Mouse (Mus musculus): ENCODE data around the gene Hcrtr1. TPM values are rescaled to one million over a fixed set of nuclear protein-coding genes. Genes with fewer than 3 reads are reported as not detected.

Hcrtr1 gene
- 0.13 and 0.48 TPM in 2 replicates for polyA plus RNA-seq (2014; fragmentation: Nextera tagmentation; extraction: Ambion mirVana)

DNA sequence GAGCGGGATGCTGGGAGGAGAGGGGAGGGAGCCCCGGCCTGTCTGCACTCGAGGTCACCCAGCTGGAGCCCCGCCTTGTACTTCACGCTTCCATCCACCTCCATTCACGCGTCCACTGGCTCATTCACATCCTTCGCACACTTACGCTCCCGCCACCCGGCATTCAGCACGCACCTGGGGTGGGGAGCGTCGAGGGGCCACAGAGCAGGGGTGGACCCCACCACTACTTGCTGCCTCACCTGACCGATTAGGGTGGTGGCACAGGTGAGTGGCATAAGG is at the start of gene Hcrtr1:
Gene Hcrtr1 (minus strand): TSS at position 146 of the 279 bp plus-strand sequence.
- DNase-seq (ENCODE audit: low spot score) (no peak), ATAC-seq (0 out of 2 replicates have a peak, but pooled peaks have one; percentile 11)
- Histone ChIP-seq H3K9ac (ENCODE audit: low read length) (peak within 1 kb of the TSS; percentile 54), H3K36me3 (ENCODE audit: control insufficient read depth, insufficient read depth, low read length) (no peaks in the 10 kb centered on the region), H3K4me3 (ENCODE audit: low read depth, low read length) (peak within 1 kb of the TSS; percentile 35), H3K27ac (ENCODE audit: low read depth, low read length) (no peak within 1 kb of the TSS), H3K9me3 (replicated peaks; ENCODE audit: control insufficient read depth, low read length) (no peaks in the 10 kb centered on the region), H3K4me1 (ENCODE audit: control insufficient read depth, insufficient read depth, low read length) (peaks cover 4% of the 10 kb centered on the region; the same call in 1 of the 2 replicates), H3K4me2 (ENCODE audit: low read length) (peak within 1 kb of the TSS; percentile 75), H3K27me3 (replicated peaks; ENCODE audit: control insufficient read depth, insufficient read depth, low read length) (peaks cover 29% of the 10 kb centered on the region)
- WGBS, result under 1% methylated on average over 13 of the region's 15 CpGs

- no peak overlapping the region for H3K9ac ChIP-seq (ENCODE audit: low read length)
- DNase-seq (ENCODE audit: low spot score) (peak; percentile 89), ATAC-seq (peak; percentile 67; the same call in 1 of the 2 replicates)
- H3K36me3 ChIP-seq (ENCODE audit: control insufficient read depth, insufficient read depth, low read length), result no peaks in the 10 kb centered on the region
- H3K9me3 ChIP-seq (replicated peaks; ENCODE audit: control insufficient read depth, low read length), result no peaks in the 10 kb centered on the region
- H3K27me3 ChIP-seq (replicated peaks; ENCODE audit: control insufficient read depth, insufficient read depth, low read length), result no peaks in the 10 kb centered on the region
- 0 out of 2 replicates have a peak overlapping the region, but pooled peaks have one; percentile 10 for H3K4me2 ChIP-seq (ENCODE audit: low read length)
- WGBS, result 3% methylated on average over 13 of the region's 13 CpGs
- no peak overlapping the region for H3K27ac ChIP-seq (ENCODE audit: low read depth, low read length)
- H3K4me3 ChIP-seq (ENCODE audit: low read depth, low read length), result no peak overlapping the region
- no peaks in the 10 kb centered on the region for H3K4me1 ChIP-seq (ENCODE audit: control insufficient read depth, insufficient read depth, low read length)
These were observed 49.7 kb upstream of the Hcrtr1 start for GRCm38 (mm10) chr4:130188806-130189297.

DNA sequence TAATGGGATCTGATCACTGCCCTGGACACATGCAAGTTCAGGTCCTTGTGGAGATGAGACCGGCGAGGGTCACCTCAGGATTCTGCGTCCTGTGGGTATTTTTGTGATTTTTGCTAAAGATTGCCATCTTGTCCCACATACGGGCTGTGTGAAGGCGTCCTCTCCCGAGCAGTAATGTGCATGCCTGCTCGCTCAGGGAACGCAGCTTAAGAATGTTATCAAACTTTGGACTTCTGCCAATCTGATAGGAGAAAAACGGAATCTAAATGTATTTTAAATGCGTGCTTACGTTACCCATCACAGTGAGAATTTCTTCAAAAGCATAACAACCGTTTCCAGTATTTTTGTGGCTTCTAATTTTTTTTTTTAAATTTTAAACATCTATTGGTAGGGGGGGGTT is 47.7 kb upstream of the Hcrtr1 start:
- no peak overlapping the region for H3K27ac ChIP-seq (ENCODE audit: low read depth, low read length)
- no peaks in the 10 kb centered on the region for H3K27me3 ChIP-seq (replicated peaks; ENCODE audit: control insufficient read depth, insufficient read depth, low read length)
- H3K9me3 ChIP-seq (replicated peaks; ENCODE audit: control insufficient read depth, low read length), result no peaks in the 10 kb centered on the region
- 72% methylated on average over 12 of the region's 12 CpGs for WGBS
- H3K4me1 ChIP-seq (ENCODE audit: control insufficient read depth, insufficient read depth, low read length), result no peaks in the 10 kb centered on the region
- no peak overlapping the region for H3K9ac ChIP-seq (ENCODE audit: low read length)
- no peak for ATAC-seq
- H3K4me2 ChIP-seq (ENCODE audit: low read length), result no peak overlapping the region
- no peak overlapping the region for H3K4me3 ChIP-seq (ENCODE audit: low read depth, low read length)
- H3K36me3 ChIP-seq (ENCODE audit: control insufficient read depth, insufficient read depth, low read length), result no peaks in the 10 kb centered on the region
- peak; percentile 57 for DNase-seq (ENCODE audit: low spot score)

DNA sequence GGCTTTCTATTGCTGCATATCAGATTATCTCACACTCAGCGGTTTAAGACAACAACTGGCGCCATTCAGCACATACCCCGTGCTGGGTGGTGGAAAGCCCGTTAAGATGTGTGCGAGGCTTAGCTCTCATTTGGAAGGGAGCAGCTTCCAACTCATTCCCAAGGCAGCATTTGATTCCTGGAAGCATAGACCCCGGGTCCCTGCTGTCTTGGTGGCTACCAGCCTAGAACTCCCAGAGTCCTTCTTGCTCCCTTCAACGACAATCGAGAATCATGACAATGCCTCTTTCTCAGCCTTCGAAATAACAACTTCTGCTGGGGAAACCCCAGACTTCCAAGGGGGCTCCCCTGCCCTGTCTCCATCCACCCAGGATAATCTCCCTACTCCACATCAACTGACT is 47.3 kb upstream of the Hcrtr1 start:
- 58% methylated on average over 9 of the region's 9 CpGs for WGBS

GRCm38 (mm10) chr4:130183879-130184278 is 44.7 kb upstream of the Hcrtr1 start:
- H3K27ac ChIP-seq (ENCODE audit: low read depth, low read length), result no peak overlapping the region
- H3K4me2 ChIP-seq (ENCODE audit: low read length), result no peak overlapping the region
- no peaks in the 10 kb centered on the region for H3K9me3 ChIP-seq (replicated peaks; ENCODE audit: control insufficient read depth, low read length)
- H3K4me3 ChIP-seq (ENCODE audit: low read depth, low read length), result no peak overlapping the region
- WGBS, result 78% methylated on average over 5 of the region's 5 CpGs
- no peaks in the 10 kb centered on the region for H3K27me3 ChIP-seq (replicated peaks; ENCODE audit: control insufficient read depth, insufficient read depth, low read length)
- DNase-seq (ENCODE audit: low spot score) (no peak), ATAC-seq (no peak)
- no peaks in the 10 kb centered on the region for H3K36me3 ChIP-seq (ENCODE audit: control insufficient read depth, insufficient read depth, low read length)
- H3K4me1 ChIP-seq (ENCODE audit: control insufficient read depth, insufficient read depth, low read length), result no peaks in the 10 kb centered on the region
- H3K9ac ChIP-seq (ENCODE audit: low read length), result no peak overlapping the region

More for the DNA sequence above, 47.3 kb upstream of the Hcrtr1 start:
- no peaks in the 10 kb centered on the region for H3K9me3 ChIP-seq (replicated peaks; ENCODE audit: control insufficient read depth, low read length)
- no peak for DNase-seq (ENCODE audit: low spot score)
- H3K4me1 ChIP-seq (ENCODE audit: control insufficient read depth, insufficient read depth, low read length), result no peaks in the 10 kb centered on the region
- H3K36me3 ChIP-seq (ENCODE audit: control insufficient read depth, insufficient read depth, low read length), result no peaks in the 10 kb centered on the region
- no peak overlapping the region for H3K4me2 ChIP-seq (ENCODE audit: low read length)
- H3K27ac ChIP-seq (ENCODE audit: low read depth, low read length), result no peak overlapping the region
- no peak for ATAC-seq
- H3K4me3 ChIP-seq (ENCODE audit: low read depth, low read length), result no peak overlapping the region
- H3K9ac ChIP-seq (ENCODE audit: low read length), result no peak overlapping the region
- H3K27me3 ChIP-seq (replicated peaks; ENCODE audit: control insufficient read depth, insufficient read depth, low read length), result no peaks in the 10 kb centered on the region

- H3K4me2 ChIP-seq (ENCODE audit: low read length), result no peak overlapping the region
- ATAC-seq (no peak), DNase-seq (ENCODE audit: low spot score) (no peak)
- no peak overlapping the region for H3K27ac ChIP-seq (ENCODE audit: low read depth, low read length)
- H3K9ac ChIP-seq (ENCODE audit: low read length), result no peak overlapping the region
- WGBS, result 80% methylated on average over 13 of the region's 13 CpGs
- no peaks in the 10 kb centered on the region for H3K4me1 ChIP-seq (ENCODE audit: control insufficient read depth, insufficient read depth, low read length)
- H3K9me3 ChIP-seq (replicated peaks; ENCODE audit: control insufficient read depth, low read length), result no peaks in the 10 kb centered on the region
- no peaks in the 10 kb centered on the region for H3K36me3 ChIP-seq (ENCODE audit: control insufficient read depth, insufficient read depth, low read length)
- H3K27me3 ChIP-seq (replicated peaks; ENCODE audit: control insufficient read depth, insufficient read depth, low read length), result no peaks in the 10 kb centered on the region
- no peak overlapping the region for H3K4me3 ChIP-seq (ENCODE audit: low read depth, low read length)
These were observed 43.9 kb upstream of the Hcrtr1 start for GRCm38 (mm10) chr4:130183023-130183422.

- ATAC-seq, result no peak
- no peaks in the 10 kb centered on the region for H3K9me3 ChIP-seq (replicated peaks; ENCODE audit: control insufficient read depth, low read length)
- DNase-seq (ENCODE audit: low spot score), result no peak
- H3K4me2 ChIP-seq (ENCODE audit: low read length), result no peak overlapping the region
- no peaks in the 10 kb centered on the region for H3K36me3 ChIP-seq (ENCODE audit: control insufficient read depth, insufficient read depth, low read length)
- H3K27ac ChIP-seq (ENCODE audit: low read depth, low read length), result no peak overlapping the region
- WGBS, result 65% methylated on average over 4 of the region's 4 CpGs
- no peaks in the 10 kb centered on the region for H3K27me3 ChIP-seq (replicated peaks; ENCODE audit: control insufficient read depth, insufficient read depth, low read length)
- H3K9ac ChIP-seq (ENCODE audit: low read length), result no peak overlapping the region
- H3K4me1 ChIP-seq (ENCODE audit: control insufficient read depth, insufficient read depth, low read length), result no peaks in the 10 kb centered on the region
- H3K4me3 ChIP-seq (ENCODE audit: low read depth, low read length), result no peak overlapping the region
These were observed 42.7 kb upstream of the Hcrtr1 start for GRCm38 (mm10) chr4:130181886-130182285.

DNA sequence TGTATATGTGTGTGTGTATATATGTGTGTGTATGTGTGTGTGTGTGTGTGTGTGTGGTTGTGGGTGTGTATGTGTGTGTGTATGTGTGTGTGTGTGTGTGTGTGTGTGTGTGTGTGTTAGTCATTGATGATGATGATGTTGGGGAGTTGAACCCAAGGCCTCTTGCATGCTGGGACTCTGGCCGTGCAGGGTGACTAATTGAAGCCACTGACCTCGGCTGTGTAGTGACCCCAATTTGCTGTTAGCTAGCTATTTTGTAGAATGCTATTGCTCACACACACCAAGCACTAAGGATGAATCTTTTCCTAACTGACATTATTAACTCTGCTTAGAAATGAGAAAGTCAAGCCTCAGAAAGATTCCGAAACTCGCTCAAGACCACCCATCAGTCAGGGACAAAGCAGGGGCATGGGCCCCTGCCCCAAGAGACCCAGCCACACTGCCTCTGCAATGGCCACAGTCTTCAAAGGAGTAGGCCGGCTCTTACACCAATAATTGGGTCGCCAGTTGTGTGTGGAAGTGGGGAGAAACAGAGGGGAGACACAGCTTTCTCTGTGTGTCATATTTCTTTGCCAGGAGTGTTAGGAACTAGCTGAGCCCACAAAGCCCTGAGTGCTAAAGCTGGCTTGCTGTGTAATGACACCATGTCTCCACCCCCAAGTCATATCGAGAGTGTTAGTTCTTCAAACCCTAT is 41.9 kb upstream of the Hcrtr1 start:
- Histone ChIP-seq H3K4me2 (ENCODE audit: low read length) (no peak overlapping the region), H3K4me3 (ENCODE audit: low read depth, low read length) (no peak overlapping the region), H3K4me1 (ENCODE audit: control insufficient read depth, insufficient read depth, low read length) (no peaks in the 10 kb centered on the region), H3K36me3 (ENCODE audit: control insufficient read depth, insufficient read depth, low read length) (no peaks in the 10 kb centered on the region), H3K9ac (ENCODE audit: low read length) (no peak overlapping the region), H3K27ac (ENCODE audit: low read depth, low read length) (no peak overlapping the region), H3K9me3 (replicated peaks; ENCODE audit: control insufficient read depth, low read length) (no peaks in the 10 kb centered on the region), H3K27me3 (replicated peaks; ENCODE audit: control insufficient read depth, insufficient read depth, low read length) (no peaks in the 10 kb centered on the region)
- WGBS, result 70% methylated on average over 7 of the region's 7 CpGs
- ATAC-seq (no peak), DNase-seq (ENCODE audit: low spot score) (no peak)

DNA sequence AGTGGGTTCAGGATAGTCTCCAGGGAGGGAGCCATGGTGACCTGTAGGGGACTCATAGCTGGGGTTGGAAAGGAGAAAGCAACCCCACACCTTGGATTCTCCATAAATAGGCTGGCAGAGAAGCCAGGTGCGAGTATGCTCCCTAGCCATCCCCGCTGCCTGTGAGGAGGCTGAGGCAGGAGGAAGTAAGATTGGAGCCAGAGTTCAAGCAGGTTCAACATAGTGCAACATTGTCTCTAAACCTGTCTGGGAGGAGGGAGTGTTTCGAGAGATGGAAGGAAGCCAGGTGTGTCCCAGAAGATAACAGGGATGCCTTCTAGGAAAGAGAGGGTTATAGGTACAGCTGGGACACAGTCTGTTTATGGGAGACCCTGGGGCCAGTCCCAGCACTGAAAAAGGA is 40.7 kb upstream of the Hcrtr1 start:
- Histone ChIP-seq H3K9me3 (replicated peaks; ENCODE audit: control insufficient read depth, low read length) (no peaks in the 10 kb centered on the region), H3K27ac (ENCODE audit: low read depth, low read length) (no peak overlapping the region), H3K9ac (ENCODE audit: low read length) (no peak overlapping the region), H3K4me3 (ENCODE audit: low read depth, low read length) (no peak overlapping the region), H3K27me3 (replicated peaks; ENCODE audit: control insufficient read depth, insufficient read depth, low read length) (no peaks in the 10 kb centered on the region; the same call in 1 of the 2 replicates), H3K36me3 (ENCODE audit: control insufficient read depth, insufficient read depth, low read length) (no peaks in the 10 kb centered on the region), H3K4me2 (ENCODE audit: low read length) (no peak overlapping the region), H3K4me1 (ENCODE audit: control insufficient read depth, insufficient read depth, low read length) (peaks cover 5% of the 10 kb centered on the region)
- DNase-seq (ENCODE audit: low spot score), result no peak
- no peak for ATAC-seq
- 84% methylated on average over 3 of the region's 3 CpGs for WGBS
